Mouse (Mus musculus) MEL (cell line): Measurements from ENCODE around the gene Pla2g2c.

Experiments used
- POLR2A ChIP-seq, 2 experiments: IDR thresholded peaks; 2 replicates each; pipeline ENCODE4 v1.6.1; 2011 to 2012; ENCODE audit warnings: low read length in 2 of 2, mild to moderate bottlenecking in 2 of 2, control low read depth in 1 of 2, improper control_type of control experiment in 1 of 2, low read depth in 1 of 2, moderate library complexity in 1 of 2; ENCODE audit not compliant: control insufficient read depth in 1 of 2, insufficient read depth in 1 of 2, poor library complexity in 1 of 2
- SMC3 ChIP-seq: IDR thresholded peaks from 2 replicates; pipeline ENCODE4 v1.6.1; 2011; ENCODE audit warnings: low read depth, low read length, improper control_type of control experiment
- ZNF384 ChIP-seq: IDR thresholded peaks from 2 replicates; pipeline ENCODE4 v1.6.1; 2012; ENCODE audit warnings: low read depth, mild to moderate bottlenecking, inconsistent platforms, low read length, improper control_type of control experiment

DNA sequence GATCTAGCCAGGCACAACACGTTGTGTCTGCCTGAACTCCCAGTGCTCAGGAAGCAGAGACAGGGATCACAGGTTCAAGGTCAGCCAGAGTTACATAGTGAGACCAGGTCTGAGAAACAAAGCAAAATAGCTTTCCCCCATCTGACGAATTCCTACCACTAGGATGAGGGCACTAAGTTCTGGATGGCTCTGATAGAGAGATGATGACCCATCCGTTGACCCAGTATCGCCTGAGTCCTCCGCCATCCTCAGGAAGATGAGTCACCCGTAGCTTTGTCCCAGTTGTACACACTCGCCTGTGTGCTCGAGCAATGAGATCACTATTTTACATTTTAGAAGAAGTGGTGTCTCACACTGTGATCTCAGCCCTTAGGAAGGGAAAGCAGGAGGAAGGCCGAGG is 37.7 kb downstream of the Pla2g2c start:
- TF ChIP-seq SMC3 (no peak), POLR2A (IDR thresholded peaks at IDR 0.05; ENCODE audit: control insufficient read depth in 1 of 2, insufficient read depth in 1 of 2, low read depth in 1 of 2, low read length in 2 of 2, poor library complexity in 1 of 2) (no peak), ZNF384 (no peak)
